Mouse (Mus musculus) hindbrain, embryonic 13.5 days (tissue): ENCODE measurements at regions not wholly inside any gene's neighbourhood (a gene's known extent, or its start where the extent isn't known, plus 50 kb on each side); places are given as distances from the start of the nearest gene placed in this dataset.
A peak's percentile ranks its signal among the peaks of the same experiment; 100 is the strongest.

Source experiments
- ATAC-seq: fragments of 200-750 bp; cut with Nextera tagmentation; 2 replicates; pipeline ENCODE4 v1.8.0; 2017; ENCODE audit warnings: moderate TSS enrichment; ENCODE audit not compliant: low FRiP score
- H3K27ac ChIP-seq: fragments of 300-500 bp; sonication (generic); 2 replicates; pipeline ENCODE4 v1.5.1; 2015; ENCODE audit warnings: inconsistent platforms, mild to moderate bottlenecking, moderate library complexity
- H3K27me3 ChIP-seq: fragments of 300-500 bp; sonication (generic); 2 replicates; pipeline ENCODE4 v1.6.1; 2015; ENCODE audit warnings: mild to moderate bottlenecking, inconsistent platforms
- H3K36me3 ChIP-seq: fragments of 300-500 bp; sonication (generic); 2 replicates; pipeline ENCODE4 v1.6.1; 2015; ENCODE audit warnings: mild to moderate bottlenecking, inconsistent platforms
- H3K4me1 ChIP-seq: fragments of 300-500 bp; sonication (generic); replicated peaks from 2 replicates; pipeline ENCODE4 v1.6.1; 2015; ENCODE audit warnings: inconsistent platforms
- H3K4me2 ChIP-seq: fragments of 300-500 bp; sonication (generic); 2 replicates; pipeline ENCODE4 v1.6.1; 2015; ENCODE audit warnings: inconsistent platforms, mild to moderate bottlenecking, moderate library complexity
- H3K4me3 ChIP-seq: fragments of 300-500 bp; sonication (generic); 2 replicates; pipeline ENCODE4 v1.5.1; 2015; ENCODE audit warnings: mild to moderate bottlenecking, inconsistent platforms
- H3K9ac ChIP-seq: fragments of 300-500 bp; sonication (generic); 2 replicates; pipeline ENCODE4 v1.6.1; 2015; ENCODE audit warnings: mild to moderate bottlenecking, inconsistent platforms
- H3K9me3 ChIP-seq: fragments of 300-500 bp; sonication (generic); 2 replicates; pipeline ENCODE4 v1.6.1; 2016; ENCODE audit warnings: inconsistent platforms
- WGBS: fragments of 180-500 bp; shearing (Covaris S2); methylation state at CpG from one replicate; pipeline ENCODE4 v1.1.7; 2015; 5-methylcytosine and 5-hydroxymethylcytosine counted together

- Histone ChIP-seq H3K36me3 (no peaks in the 10 kb centered on the region), H3K27me3 (no peaks in the 10 kb centered on the region), H3K4me1 (peaks cover 9% of the 10 kb centered on the region), H3K4me2 (no peak overlapping the region), H3K9ac (no peak overlapping the region), H3K27ac (peak overlapping the region; percentile 62), H3K4me3 (no peak overlapping the region), H3K9me3 (no peaks in the 10 kb centered on the region)
- no peak for ATAC-seq
- 59% methylated on average over 6 of the region's 6 CpGs for WGBS
These were observed 58.7 kb upstream of the Glrp1 start for GRCm38 (mm10) chr1:88568447-88569053.

GRCm38 (mm10) chr1:88567198-88567597 is 57.3 kb upstream of the Glrp1 start:
- H3K9ac ChIP-seq, result no peak overlapping the region
- no peaks in the 10 kb centered on the region for H3K27me3 ChIP-seq
- no peaks in the 10 kb centered on the region for H3K9me3 ChIP-seq
- peaks cover 9% of the 10 kb centered on the region for H3K4me1 ChIP-seq
- 84% methylated on average over 1 of the region's 1 CpGs for WGBS
- H3K27ac ChIP-seq, result no peak overlapping the region
- no peak overlapping the region for H3K4me3 ChIP-seq
- ATAC-seq, result no peak
- H3K4me2 ChIP-seq, result no peak overlapping the region
- H3K36me3 ChIP-seq, result no peaks in the 10 kb centered on the region

DNA sequence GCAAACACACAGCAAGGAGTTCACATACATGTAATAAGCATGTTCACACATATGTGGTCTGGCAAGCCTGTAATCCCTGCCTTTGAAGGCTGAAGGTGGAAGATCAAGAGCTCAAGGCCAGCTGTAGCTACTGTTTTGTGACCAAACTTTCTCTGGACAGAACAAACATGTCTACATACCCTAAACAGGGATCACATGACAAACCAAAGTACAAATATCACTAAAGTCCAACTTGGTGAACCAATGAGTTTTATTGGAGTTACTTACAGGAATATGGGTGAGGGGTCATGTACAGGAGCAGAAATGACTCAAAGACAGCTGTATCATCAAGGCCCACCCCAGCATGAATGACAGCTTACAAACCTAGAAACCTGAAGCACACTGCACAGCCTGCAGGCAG is 56.6 kb upstream of the Glrp1 start:
- H3K4me3 ChIP-seq, result no peak overlapping the region
- no peak overlapping the region for H3K4me2 ChIP-seq
- no peak overlapping the region for H3K9ac ChIP-seq
- H3K27ac ChIP-seq, result no peak overlapping the region
- no peak for ATAC-seq
- H3K4me1 ChIP-seq, result peaks cover 9% of the 10 kb centered on the region
- no peaks in the 10 kb centered on the region for H3K9me3 ChIP-seq
- H3K36me3 ChIP-seq, result no peaks in the 10 kb centered on the region
- H3K27me3 ChIP-seq, result no peaks in the 10 kb centered on the region

DNA sequence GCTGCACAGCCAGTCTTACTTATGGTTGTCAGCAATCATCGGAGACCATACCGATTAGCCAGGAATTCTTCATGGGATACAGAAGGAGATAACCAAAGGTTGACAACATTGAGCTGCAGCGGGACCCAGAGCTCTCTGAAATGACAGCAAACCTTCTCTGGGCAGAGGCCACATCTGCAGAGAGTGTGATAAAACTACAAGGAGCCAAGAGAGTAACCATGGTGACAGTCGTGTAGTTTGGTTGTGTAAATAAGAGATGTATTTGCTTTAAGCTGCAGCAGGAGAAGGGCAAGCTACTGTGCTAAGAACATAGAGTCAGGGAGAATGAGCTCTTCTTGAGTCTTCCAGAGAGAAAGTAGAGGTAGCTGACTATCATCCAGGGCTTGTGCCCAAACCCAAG is 55.0 kb upstream of the Glrp1 start:
- H3K27me3 ChIP-seq, result no peaks in the 10 kb centered on the region
- no peak overlapping the region for H3K4me2 ChIP-seq
- no peak overlapping the region for H3K9ac ChIP-seq
- no peaks in the 10 kb centered on the region for H3K9me3 ChIP-seq
- H3K4me1 ChIP-seq, result peaks cover 15% of the 10 kb centered on the region
- no peak overlapping the region for H3K4me3 ChIP-seq
- ATAC-seq, result no peak
- H3K27ac ChIP-seq, result no peak overlapping the region
- 84% methylated on average over 4 of the region's 4 CpGs for WGBS
- no peaks in the 10 kb centered on the region for H3K36me3 ChIP-seq

GRCm38 (mm10) chr1:88562361-88562760 is 52.5 kb upstream of the Glrp1 start:
- Histone ChIP-seq H3K4me3 (no peak overlapping the region), H3K4me2 (no peak overlapping the region), H3K27ac (no peak overlapping the region), H3K27me3 (no peaks in the 10 kb centered on the region), H3K9me3 (no peaks in the 10 kb centered on the region), H3K9ac (no peak overlapping the region), H3K4me1 (peaks cover 11% of the 10 kb centered on the region; the same call in 1 of the 2 replicates), H3K36me3 (no peaks in the 10 kb centered on the region)
- no peak for ATAC-seq
- WGBS, result 19% methylated on average over 3 of the region's 3 CpGs

DNA sequence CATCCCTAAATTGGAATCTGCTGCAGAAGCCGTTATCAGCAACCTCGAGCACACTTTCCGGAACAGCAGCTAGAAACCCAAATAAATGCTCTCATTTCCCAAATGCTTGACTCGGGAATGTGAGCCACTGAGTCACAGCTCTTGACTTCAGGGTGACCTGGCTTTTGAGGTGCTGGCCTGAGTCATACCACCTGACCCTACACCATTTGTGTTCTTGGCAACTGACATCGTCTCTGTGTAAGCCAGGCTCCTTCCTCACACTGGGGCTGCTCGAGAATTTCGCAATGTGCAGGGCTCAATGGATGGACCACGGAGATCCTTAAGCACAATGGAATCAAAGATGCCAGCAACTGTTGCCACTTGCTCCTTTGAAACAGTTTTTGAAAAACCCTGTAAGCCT is 50.9 kb upstream of the Glrp1 start:
- 68% methylated on average over 8 of the region's 8 CpGs for WGBS
- H3K9ac ChIP-seq, result no peak overlapping the region
- no peaks in the 10 kb centered on the region for H3K9me3 ChIP-seq
- H3K4me1 ChIP-seq, result peaks cover 11% of the 10 kb centered on the region; the same call in 1 of the 2 replicates
- no peak overlapping the region for H3K27ac ChIP-seq
- no peak overlapping the region for H3K4me3 ChIP-seq
- no peaks in the 10 kb centered on the region for H3K27me3 ChIP-seq
- ATAC-seq, result no peak
- no peak overlapping the region for H3K4me2 ChIP-seq
- no peaks in the 10 kb centered on the region for H3K36me3 ChIP-seq
